Mouse (Mus musculus): ENCODE measurements at regions not wholly inside any gene's neighbourhood (a gene's known extent, or its start where the extent isn't known, plus 50 kb on each side); places are given as distances from the start of the nearest gene placed in this dataset.

DNA sequence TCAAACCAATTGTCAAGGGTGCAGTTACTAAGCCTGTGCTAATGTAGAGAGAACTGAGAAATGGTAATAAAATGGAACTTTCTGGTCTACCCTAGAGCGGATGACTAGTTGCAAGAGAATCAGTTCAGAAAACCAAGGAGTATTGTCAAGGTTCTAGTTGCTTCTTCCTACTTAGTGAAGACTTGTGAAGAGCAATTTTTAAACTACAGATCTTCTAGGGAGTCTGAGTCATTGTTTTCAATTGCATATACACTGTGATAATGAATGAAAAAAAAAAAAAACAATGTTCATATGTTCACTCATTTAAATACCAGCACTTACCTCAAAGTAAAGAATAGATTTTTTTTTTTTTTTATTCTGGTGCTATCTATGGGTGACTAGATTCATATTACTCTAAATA is 1304.1 kb downstream of the Pla2g4a start:
- H3K27ac ChIP-seq (replicated peaks; ENCODE audit: low read depth, low read length) = no peak overlapping the region
- 77% methylated on average over 1 of the region's 1 CpGs for WGBS
- no peak for TF ChIP-seq POLR2A (IDR thresholded peaks at IDR 0.05; ENCODE audit: borderline replicate concordance, extremely low read depth, insufficient read depth, insufficient read length)

More for the DNA sequence above, 1304.1 kb downstream of the Pla2g4a start:
- ATAC-seq (ENCODE audit: low FRiP score, low read depth) (no peak), DNase-seq (ENCODE audit: low spot score) (no peak)
- Histone ChIP-seq H3K9ac (ENCODE audit: low read depth, low read length, severe bottlenecking) (no peak overlapping the region), H3K9me3 (ENCODE audit: control insufficient read depth, low read length) (no peaks in the 10 kb centered on the region), H3K4me3 (replicated peaks; ENCODE audit: low read length) (no peak overlapping the region), H3K36me3 (ENCODE audit: control insufficient read depth, insufficient read depth, low read length) (no peaks in the 10 kb centered on the region), H3K4me1 (ENCODE audit: control insufficient read depth, insufficient read depth, low read length) (no peaks in the 10 kb centered on the region), H3K27me3 (ENCODE audit: control insufficient read depth, insufficient read depth, low read length) (no peaks in the 10 kb centered on the region), H3K4me2 (replicated peaks; ENCODE audit: low read depth, low read length, severe bottlenecking) (no peak overlapping the region)

Measured in limb, embryonic 14.5 days (tissue).